Mouse (Mus musculus): ENCODE measurements around the gene Lin52.

Lin52 gene

DNA sequence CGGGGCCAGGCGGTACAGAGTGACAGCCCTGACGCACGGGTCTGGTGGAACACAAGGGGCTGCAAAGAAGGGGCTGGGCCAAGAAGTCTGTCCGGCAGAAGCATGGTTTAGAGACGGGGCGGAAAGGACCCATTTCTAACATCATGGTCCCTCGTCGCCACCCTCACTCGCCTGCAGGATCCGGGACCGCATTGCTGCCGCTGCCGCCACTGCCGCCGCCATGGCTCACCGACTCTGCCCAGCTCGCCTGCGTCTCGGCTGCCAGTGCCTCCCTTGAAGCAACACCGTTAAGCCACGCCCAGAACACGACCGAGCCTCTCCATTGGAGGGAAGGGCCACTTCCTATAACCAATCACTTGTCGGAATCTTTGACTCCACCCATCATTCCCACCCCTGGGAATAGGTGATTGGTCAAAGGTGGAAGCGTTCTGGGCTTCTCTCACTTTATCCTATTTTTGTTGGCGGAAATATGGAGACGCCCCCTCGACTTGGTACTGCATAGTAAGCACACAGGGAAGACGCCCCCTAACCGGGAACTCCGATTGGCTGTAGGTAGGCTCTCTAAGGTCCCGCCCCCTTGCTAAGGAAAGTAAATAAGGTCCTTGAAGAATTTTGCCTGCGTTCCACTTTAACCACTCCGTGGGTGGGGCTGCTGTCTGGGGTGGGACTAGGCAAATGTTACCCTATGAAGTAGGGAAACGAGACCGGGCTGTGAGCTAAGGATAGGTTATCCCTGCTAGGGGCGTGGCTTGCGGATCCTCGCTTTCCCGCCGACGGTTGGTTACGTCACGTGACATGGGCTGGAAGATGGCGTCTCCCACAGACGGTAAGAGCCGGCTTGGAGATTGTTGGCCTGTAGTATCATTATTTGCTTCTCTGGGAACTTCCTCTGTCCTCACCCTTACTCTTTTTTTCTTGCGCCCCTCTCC is at the start of gene Lin52, which contains the start of gene Aldh6a1:
Lin52 (plus strand) TSS at position 705 of the 929 bp plus-strand sequence.
Aldh6a1 (minus strand) TSS at position 287 of the 929 bp plus-strand sequence.
- DNase-seq (ENCODE audit: low spot score): peak; percentile 100

- no peak for DNase-seq (ENCODE audit: low spot score)
These were observed 48.3 kb upstream of the Lin52 start for GRCm38 (mm10) chr12:84402923-84403322.

GRCm38 (mm10) chr12:84404541-84404940 is 46.7 kb upstream of the Lin52 start:
- no peak for DNase-seq (ENCODE audit: low spot score)

DNA sequence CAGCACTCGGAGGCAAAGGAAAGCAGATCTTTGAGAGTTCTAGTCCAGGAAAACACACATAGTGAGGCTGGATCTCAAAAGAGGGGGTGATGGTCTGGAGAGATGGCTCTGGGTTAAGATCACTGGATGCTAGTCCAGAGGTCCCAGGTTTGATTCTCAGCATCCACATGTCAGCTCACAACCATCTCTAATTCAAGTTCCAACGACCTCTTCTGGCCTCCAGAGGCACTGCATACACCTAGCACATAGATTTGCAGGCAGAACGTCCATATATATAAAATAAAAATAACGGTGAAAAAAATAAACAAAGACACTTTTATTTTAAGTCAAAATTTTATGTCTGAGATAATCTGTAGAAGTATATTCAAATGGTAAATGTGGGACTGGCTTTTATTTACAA is 44.0 kb upstream of the Lin52 start:
- DNase-seq (ENCODE audit: low spot score): no peak

DNA sequence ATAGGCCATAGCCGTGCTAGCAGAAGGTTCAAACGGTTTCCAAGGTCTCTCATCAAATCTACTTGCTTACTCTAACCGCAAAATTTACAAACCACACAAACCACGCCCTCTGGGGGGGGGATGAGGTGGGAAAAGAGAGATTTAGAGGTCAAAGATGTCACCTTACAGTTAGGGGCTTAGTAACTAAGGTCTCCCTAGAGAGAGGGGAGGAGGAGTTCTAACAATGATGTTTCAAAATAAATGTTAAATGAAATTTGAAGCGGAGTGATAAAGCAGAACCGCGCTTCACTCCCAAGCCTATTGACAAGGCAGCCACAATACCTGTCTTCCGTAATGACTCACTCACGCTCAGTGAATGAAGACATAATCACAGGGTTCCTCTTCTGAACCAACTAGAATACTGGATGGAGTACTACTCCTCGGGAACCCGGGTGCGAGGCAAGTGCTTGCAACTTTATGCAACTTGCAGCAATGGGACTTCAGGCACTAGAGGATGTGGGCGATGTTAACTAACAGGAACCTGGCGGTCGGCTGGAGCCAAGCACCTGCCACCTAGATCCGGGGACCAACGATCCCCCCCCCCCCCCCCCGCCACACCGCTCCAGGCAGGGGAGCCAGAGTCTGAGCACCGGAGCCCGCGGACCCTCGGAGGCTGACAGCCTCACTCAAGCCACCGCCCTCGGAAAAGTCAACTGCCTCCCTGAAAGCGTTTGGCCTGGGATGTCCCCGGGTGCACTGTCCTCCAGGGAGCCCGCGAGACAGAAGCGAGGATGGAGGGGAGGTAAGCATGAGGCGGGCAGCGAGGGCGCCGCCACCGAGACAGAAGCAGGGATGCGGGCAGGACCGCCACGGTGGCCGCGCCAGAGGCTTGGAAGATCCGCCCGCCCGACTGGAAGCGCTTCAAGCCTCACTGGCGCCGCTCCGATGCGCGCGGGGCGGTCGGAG is 43.1 kb upstream of the Lin52 start:
- DNase-seq (ENCODE audit: low spot score): peak; percentile 47

- peak; percentile 75 for DNase-seq (ENCODE audit: low spot score)
These were observed 42.3 kb upstream of the Lin52 start, which contains the start of the genes Entpd5 and Bbof1 for GRCm38 (mm10) chr12:84408819-84409507. Gene Entpd5 (minus strand): TSS chr12:84409029. Gene Bbof1 (plus strand): TSS chr12:84409071.

DNA sequence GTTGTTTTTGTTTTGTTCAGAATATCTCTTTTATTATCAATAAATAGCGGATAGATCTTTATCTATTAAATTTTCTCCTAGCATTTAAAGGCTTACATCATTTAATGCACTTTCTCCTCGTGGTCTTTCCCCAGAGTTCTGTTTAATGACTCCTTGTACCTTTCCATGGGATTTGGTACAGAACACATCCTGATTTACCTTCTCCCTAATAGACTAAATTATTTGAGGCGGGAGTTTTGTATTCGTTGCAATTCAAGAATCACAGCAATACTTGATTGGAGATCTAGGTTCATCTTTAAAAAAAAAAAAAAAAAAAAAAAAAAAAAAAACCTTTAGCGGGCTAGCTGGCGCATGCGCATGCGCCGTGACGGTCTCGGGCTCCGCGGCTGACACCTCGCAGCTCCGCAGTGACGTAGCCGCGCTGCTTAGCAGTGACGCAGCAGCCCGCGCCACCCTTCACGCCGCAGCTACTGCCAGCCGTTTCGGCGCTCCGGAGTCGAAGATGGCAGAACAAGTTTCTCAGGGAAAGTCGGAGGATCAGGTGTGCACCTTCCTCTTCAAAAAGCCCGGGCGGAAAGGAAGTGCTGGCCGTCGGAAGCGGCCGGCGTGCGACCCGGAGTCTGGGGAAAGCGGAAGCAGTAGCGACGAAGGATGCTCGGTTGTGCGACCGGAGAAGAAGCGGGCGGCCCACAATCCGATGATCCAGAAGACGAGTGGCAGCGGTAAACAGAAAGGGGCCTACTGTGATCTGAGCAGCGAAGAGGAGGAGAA is 34.2 kb upstream of the Lin52 start, which contains the start of gene Rnf113a2:
Rnf113a2 (plus strand) TSS at position 363 of the 771 bp plus-strand sequence.
- DNase-seq (ENCODE audit: low spot score): peak; percentile 87

DNA sequence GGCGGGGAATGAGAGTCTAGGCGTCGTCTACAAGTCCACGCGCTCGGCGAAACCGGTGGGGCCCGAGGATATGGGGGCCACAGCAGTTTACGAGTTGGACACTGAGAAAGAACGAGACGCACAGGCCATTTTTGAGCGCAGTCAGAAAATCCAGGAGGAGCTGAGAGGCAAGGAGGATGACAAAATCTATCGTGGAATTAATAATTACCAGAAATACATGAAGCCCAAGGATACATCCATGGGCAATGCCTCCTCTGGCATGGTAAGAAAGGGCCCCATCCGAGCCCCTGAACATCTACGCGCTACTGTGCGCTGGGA is 33.7 kb upstream of the Lin52 start:
- DNase-seq (ENCODE audit: low spot score): no peak

DNA sequence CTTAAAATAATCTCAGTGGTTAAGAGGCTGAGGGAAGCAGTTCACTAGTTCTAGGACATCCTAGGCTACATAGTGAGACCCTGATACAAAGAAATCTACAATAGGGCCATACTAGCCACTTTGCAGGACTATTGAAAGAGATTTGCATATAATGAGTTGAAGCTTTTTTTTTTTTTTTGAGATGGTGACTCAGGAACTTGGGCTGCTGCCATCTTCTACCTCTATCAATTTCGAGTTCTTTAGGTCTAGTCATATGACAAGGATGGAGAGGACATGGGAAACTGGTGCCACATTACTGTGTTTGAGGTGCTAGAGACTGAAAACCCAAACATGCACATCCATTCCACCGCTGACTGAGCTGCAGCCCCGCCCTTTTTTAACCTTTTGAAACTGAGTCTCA is 27.2 kb upstream of the Lin52 start:
- DNase-seq (ENCODE audit: low spot score): no peak

DNA sequence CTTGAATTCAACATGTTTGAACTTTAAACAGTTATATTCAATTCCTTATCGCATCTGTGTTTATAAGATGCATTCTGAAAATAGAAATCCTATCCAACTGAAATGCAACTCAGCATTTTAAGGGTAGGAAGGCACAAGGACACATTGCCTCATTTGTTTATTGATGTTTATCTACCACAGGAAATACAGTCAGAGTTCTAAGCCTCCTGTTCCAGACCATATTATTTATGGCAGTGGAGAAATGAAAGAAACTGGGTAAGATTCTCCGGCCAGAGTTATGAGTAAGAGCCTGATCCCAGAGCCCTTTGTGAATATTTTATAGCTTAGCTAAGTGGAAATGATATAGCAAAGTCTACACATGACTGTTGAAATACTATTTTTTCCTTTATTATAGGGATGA is 21.4 kb upstream of the Lin52 start:
- no peak for DNase-seq (ENCODE audit: low spot score)

DNA sequence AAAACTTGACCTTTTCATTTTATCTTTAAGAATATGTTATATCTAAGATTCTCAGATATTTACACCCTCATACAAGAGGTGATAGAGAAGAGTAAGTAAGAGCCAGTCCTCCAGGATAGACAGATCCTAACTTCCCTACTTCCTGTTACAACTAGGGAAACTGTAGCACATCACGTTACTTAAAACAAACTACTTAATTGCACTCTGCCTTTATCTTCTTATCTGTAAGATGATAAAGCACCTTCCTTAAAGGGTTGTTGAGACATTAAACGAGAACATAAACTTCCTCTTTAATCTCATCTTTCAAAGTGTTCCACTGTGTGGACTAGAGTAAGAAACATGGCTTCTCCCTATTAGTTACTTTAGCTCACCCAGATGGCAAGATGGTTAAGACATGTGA is 12.5 kb upstream of the Lin52 start:
- no peak for DNase-seq (ENCODE audit: low spot score)

DNA sequence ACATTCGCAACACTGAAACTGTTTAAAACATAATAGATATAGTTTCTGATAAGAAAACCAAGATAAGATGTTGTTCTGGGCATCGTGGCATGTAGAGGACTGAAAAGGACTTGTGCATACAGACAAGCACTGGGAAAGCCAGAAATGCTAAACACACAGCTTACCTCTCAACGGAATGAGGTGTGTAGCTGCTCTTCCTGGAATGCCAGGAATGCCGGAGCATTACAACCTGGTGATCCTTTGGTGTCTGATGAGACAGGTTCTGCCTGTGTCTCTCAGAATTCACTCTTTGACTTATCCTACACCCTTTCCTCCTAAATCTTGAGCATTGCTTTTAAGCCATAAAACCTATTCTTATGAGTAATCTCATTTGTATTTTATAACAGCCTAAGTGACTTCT is 8.7 kb upstream of the Lin52 start:
- DNase-seq (ENCODE audit: low spot score): no peak

DNA sequence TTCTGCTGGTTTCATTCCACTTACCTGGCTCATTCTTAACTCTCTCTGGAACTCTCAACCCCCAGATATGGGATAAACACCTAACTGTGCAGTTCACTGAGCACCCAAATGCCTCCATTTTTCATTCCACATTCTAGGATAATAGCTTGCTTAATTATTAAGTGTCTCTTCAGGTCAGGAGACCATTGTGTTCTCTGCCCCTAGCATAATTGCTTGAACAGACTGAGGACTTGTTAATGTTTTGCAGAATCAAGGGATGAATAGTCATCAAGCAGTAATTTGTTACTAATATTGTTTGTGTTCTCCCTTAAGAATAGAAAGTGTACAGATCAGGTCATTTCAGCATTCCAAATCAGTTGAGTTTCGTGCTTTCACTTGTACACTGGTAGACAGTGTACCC is 3.8 kb upstream of the Lin52 start:
- DNase-seq (ENCODE audit: low spot score): no peak

- DNase-seq (ENCODE audit: low spot score): no peak
These were observed 3.0 kb upstream of the Lin52 start for GRCm38 (mm10) chr12:84448181-84448580.

DNA sequence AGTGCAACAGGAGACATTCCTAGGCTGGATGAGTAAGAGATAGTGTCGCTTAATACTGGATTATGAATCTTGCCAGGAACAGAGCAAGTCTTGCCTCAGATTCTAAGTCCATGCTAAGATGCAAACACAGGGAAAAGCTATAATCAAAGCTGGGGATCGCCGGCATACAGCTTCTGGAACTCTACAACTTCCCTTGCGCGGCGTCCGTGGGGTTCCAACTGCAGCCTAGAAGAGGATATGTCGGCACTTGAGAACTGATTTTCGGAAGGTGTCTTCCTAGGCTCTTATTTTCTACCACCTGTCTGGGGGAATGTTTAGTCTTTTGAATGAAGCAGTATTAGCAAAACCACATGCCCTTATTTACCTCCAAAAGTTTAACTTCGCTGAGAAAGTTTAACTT is 1.3 kb upstream of the Lin52 start:
- no peak for DNase-seq (ENCODE audit: low spot score)

GRCm38 (mm10) chr12:84450351-84450717 is 888 bp upstream of the Lin52 start:
- peak; percentile 34 for DNase-seq (ENCODE audit: low spot score)

DNA sequence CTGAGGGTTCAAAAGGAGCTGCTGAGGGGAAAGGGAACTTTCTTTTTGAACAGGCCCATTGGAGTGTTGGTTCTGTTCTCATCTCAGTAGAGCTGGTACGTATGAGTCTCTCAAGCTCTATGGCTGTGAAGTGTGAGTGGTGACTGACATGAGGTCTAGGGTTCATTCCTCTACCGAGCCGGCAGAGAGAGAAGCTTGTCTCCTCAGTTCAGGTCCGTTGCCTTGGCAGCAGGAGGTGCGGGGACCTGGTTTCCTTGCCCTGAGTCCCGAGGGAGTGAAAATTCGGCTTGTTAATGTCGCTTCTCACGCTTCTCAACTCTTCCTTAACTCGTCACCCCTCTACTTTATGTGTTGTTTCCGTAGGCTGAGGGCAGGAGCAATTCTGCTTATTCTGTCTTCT is 579 bp downstream of the Lin52 start:
- no peak for DNase-seq (ENCODE audit: low spot score)

DNA sequence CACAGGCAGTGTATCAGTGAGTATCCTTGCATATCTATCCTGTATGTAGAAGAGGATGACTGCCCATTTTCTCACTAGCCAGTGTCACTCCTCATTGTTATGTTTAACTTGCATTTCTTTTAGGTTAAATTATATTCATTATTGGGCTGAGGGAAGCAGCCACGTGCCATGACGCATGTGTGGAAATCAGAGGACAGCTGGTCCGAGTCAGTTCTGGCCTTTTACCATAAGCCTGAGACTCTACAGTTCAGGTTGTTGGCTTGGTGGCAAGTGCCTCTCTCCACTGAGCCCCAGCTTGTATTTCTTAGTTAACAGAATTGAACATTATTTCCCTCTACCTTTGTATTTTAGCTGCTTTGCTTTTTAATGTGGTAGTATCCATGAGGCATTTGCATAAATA is 5.7 kb downstream of the Lin52 start:
- DNase-seq (ENCODE audit: low spot score): no peak

DNA sequence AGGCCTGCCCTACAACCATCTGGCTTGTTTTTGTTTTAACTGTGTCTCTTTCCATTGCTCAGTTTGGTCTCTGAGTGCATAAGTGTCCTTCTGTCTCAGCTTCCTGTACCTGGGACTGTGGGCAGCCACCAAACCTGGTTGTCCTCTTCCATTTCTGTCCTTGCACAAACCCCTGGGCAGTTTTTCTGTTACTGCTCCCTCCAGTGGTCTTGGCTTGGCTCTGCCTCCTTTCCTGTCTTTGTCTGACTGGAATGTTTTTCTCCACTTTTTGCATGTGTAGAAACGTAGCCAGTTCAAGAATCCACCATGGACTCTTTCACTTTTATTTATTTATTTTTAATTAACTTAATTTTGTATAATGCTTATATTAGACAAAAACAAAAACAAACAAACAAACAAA is 8.6 kb downstream of the Lin52 start:
- DNase-seq (ENCODE audit: low spot score): no peak

DNA sequence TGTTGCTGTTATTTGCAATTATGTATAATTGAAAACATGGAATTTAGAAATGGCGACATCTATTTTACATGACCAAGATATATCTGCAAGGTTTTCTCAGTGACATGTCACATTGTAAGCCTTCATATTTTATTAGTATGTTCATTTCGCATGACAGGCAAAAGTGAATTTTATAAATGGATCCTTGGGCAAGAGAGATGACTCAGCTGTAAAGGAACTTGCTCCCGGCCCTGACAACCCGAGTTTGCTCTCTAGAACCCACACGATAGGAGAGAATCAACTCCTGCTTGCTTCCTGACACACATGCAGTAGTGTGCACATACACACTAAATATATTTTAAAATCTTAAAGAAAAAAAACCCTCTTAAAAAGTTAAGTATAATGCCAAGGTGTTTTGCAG is 10.2 kb downstream of the Lin52 start:
- no peak for DNase-seq (ENCODE audit: low spot score)

GRCm38 (mm10) chr12:84462856-84463255 is 11.6 kb downstream of the Lin52 start:
- DNase-seq (ENCODE audit: low spot score): no peak

Data from c-Kit-positive CD71-positive TER-119-positive erythroid progenitor cells, embryonic 14.5 days (primary cell).